Mouse (Mus musculus) liver, embryonic 15.5 days (tissue): ENCODE measurements around the gene Sin3a. TPM values are rescaled to one million over a fixed set of nuclear protein-coding genes. Genes with fewer than 3 reads are reported as not detected.

Source experiments
- ATAC-seq: fragments of 200-750 bp; cut with Nextera tagmentation; 2 replicates; pipeline ENCODE4 v1.8.0; 2017; ENCODE audit warnings: moderate number of reproducible peaks, mild to moderate bottlenecking, moderate library complexity; ENCODE audit not compliant: insufficient read depth
- H3K27ac ChIP-seq: fragments of 300-500 bp; sonication (generic); replicated peaks from 2 replicates; pipeline ENCODE4 v1.5.1; 2015; ENCODE audit warnings: mild to moderate bottlenecking, inconsistent platforms
- H3K27me3 ChIP-seq: fragments of 300-500 bp; sonication (generic); 2 replicates; pipeline ENCODE4 v1.6.1; 2015; ENCODE audit warnings: mild to moderate bottlenecking, inconsistent platforms
- H3K36me3 ChIP-seq: fragments of 300-500 bp; sonication (generic); replicated peaks from 2 replicates; pipeline ENCODE4 v1.6.1; 2015; ENCODE audit warnings: moderate library complexity, mild to moderate bottlenecking, inconsistent platforms
- H3K4me1 ChIP-seq: fragments of 300-500 bp; sonication (generic); replicated peaks from 2 replicates; pipeline ENCODE4 v1.6.1; 2015; ENCODE audit warnings: inconsistent platforms
- H3K4me2 ChIP-seq: fragments of 300-500 bp; sonication (generic); 2 replicates; pipeline ENCODE4 v1.6.1; 2015; ENCODE audit warnings: moderate library complexity, mild to moderate bottlenecking, inconsistent platforms
- H3K4me3 ChIP-seq: fragments of 300-500 bp; sonication (generic); replicated peaks from 2 replicates; pipeline ENCODE4 v1.5.1; 2015; ENCODE audit warnings: mild to moderate bottlenecking, inconsistent platforms
- H3K9ac ChIP-seq: fragments of 300-500 bp; sonication (generic); 2 replicates; pipeline ENCODE4 v1.6.1; 2015; ENCODE audit warnings: moderate library complexity, mild to moderate bottlenecking, inconsistent platforms
- H3K9me3 ChIP-seq: fragments of 300-500 bp; sonication (generic); replicated peaks from 2 replicates; pipeline ENCODE4 v1.6.1; 2016; ENCODE audit warnings: inconsistent platforms
- WGBS: fragments of 180-500 bp; shearing (Covaris S2); methylation state at CpG from one replicate; pipeline ENCODE4 v1.1.7; 2015; ENCODE audit warnings: mixed read lengths; ENCODE audit not compliant: insufficient replicate concordance; 5-methylcytosine and 5-hydroxymethylcytosine counted together
- polyA plus RNA-seq: library from polyadenylated mRNA; unstranded; fragments of >200 nt; fragmentation: Nextera tagmentation; extraction: Ambion mirVana; gene quantifications from 2 replicates; pipeline ENCODE4 v1.2.1, GENCODE M21; 2015

Sin3a gene
- 13.3 and 14.1 TPM in 2 replicates for polyA plus RNA-seq

GRCm38 (mm10) chr9:57071801-57072351 lies at the start of gene Sin3a:
Gene Sin3a, plus strand, starts transcription at chr9:57072040.
- H3K27me3 ChIP-seq = no peaks in the 10 kb centered on the region
- peaks cover 45% of the 10 kb centered on the region for H3K4me1 ChIP-seq
- no peak for ATAC-seq
- H3K9ac ChIP-seq = peak within 1 kb of the TSS; percentile 85
- H3K36me3 ChIP-seq = no peaks in the 10 kb centered on the region
- peak within 1 kb of the TSS; percentile 92 for H3K4me3 ChIP-seq
- peak within 1 kb of the TSS; percentile 99 for H3K27ac ChIP-seq
- H3K9me3 ChIP-seq = no peaks in the 10 kb centered on the region
- H3K4me2 ChIP-seq = peak within 1 kb of the TSS; percentile 96
- WGBS = under 1% methylated on average over 34 of the region's 34 CpGs

- WGBS = 67% methylated on average over 1 of the region's 1 CpGs
- ATAC-seq = no peak
- Histone ChIP-seq H3K4me3 (no peak overlapping the region), H3K36me3 (peaks cover 22% of the 10 kb centered on the region), H3K27ac (no peak overlapping the region), H3K27me3 (no peaks in the 10 kb centered on the region), H3K4me2 (no peak overlapping the region), H3K9me3 (no peaks in the 10 kb centered on the region), H3K9ac (no peak overlapping the region), H3K4me1 (no peaks in the 10 kb centered on the region)
Measured at GRCm38 (mm10) chr9:57031756-57032155, 40.1 kb upstream of the Sin3a start.

- ATAC-seq = no peak
- Histone ChIP-seq H3K27me3 (no peaks in the 10 kb centered on the region), H3K36me3 (peaks cover 9% of the 10 kb centered on the region; the same call in 1 of the 2 replicates), H3K4me3 (no peak overlapping the region), H3K9me3 (no peaks in the 10 kb centered on the region), H3K4me2 (no peak overlapping the region), H3K27ac (no peak overlapping the region), H3K4me1 (no peaks in the 10 kb centered on the region), H3K9ac (no peak overlapping the region)
- 61% methylated on average over 1 of the region's 1 CpGs for WGBS
Measured at GRCm38 (mm10) chr9:57056237-57056636, 15.6 kb upstream of the Sin3a start.

GRCm38 (mm10) chr9:57064164-57064563 lies 7.7 kb upstream of the Sin3a start:
- Histone ChIP-seq H3K4me2 (no peak overlapping the region), H3K9me3 (no peaks in the 10 kb centered on the region), H3K4me1 (peaks cover 9% of the 10 kb centered on the region; the same call in 1 of the 2 replicates), H3K9ac (no peak overlapping the region), H3K4me3 (no peak overlapping the region), H3K27ac (no peak overlapping the region; the same call in 1 of the 2 replicates), H3K36me3 (0 out of 2 replicates have a peak, but pooled peaks cover 9% of the 10 kb centered on the region), H3K27me3 (no peaks in the 10 kb centered on the region)
- WGBS = 64% methylated on average over 2 of the region's 2 CpGs
- peak; percentile 75 for ATAC-seq

DNA sequence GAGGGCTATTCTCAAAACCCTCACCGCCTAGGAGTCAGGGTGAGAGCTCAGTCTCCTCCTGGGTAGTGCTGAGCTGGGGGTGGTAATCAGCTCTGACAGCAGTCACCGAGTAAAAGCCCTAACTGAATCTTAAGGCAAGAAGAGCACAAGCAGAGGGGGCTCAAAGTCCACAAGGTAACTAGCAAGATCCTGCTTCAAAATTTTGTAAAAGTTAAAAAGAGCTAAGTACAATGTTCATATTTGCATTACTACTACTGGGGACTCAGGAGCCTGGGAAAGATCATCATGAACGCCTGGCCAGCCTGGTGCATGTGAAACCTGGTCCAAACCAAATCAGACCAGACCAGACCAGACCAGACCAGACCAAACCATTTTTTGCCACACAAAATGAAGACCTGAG lies 3.6 kb upstream of the Sin3a start:
- Histone ChIP-seq H3K4me2 (no peak overlapping the region), H3K27ac (peak overlapping the region; percentile 42)
- no peak for ATAC-seq

DNA sequence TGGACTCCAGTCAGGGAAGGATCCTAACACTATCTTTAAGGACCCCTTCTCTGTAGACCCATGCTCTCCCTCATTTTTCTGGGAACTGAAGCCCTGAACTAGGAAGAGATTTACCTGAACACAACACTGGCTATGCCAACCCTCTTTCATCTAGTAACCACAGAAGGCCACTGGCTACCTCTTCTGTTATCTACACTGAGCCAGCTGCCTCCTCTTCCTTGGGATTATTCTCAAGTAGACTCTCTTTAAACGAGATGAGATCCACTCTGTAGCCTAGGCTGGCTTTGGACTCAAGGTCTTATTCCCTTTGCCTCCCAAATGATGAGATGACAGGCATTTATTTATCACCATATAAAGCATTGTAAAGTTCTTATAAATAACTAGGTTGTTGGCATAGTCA lies 1.6 kb upstream of the Sin3a start:
- Histone ChIP-seq H3K4me2 (peak overlapping the region; percentile 96), H3K9me3 (no peaks in the 10 kb centered on the region), H3K36me3 (no peaks in the 10 kb centered on the region), H3K27me3 (no peaks in the 10 kb centered on the region), H3K4me1 (peaks cover 46% of the 10 kb centered on the region), H3K9ac (peak overlapping the region; percentile 85), H3K27ac (peak overlapping the region; percentile 64), H3K4me3 (peak overlapping the region; percentile 92)
- 12% methylated on average over 1 of the region's 1 CpGs for WGBS
- ATAC-seq = no peak

More for the DNA sequence above, 3.6 kb upstream of the Sin3a start:
- Histone ChIP-seq H3K4me1 (peaks cover 32% of the 10 kb centered on the region), H3K9ac (no peak overlapping the region), H3K4me3 (no peak overlapping the region), H3K9me3 (no peaks in the 10 kb centered on the region), H3K27me3 (no peaks in the 10 kb centered on the region), H3K36me3 (no peaks in the 10 kb centered on the region)
- WGBS = 53% methylated on average over 3 of the region's 3 CpGs

DNA sequence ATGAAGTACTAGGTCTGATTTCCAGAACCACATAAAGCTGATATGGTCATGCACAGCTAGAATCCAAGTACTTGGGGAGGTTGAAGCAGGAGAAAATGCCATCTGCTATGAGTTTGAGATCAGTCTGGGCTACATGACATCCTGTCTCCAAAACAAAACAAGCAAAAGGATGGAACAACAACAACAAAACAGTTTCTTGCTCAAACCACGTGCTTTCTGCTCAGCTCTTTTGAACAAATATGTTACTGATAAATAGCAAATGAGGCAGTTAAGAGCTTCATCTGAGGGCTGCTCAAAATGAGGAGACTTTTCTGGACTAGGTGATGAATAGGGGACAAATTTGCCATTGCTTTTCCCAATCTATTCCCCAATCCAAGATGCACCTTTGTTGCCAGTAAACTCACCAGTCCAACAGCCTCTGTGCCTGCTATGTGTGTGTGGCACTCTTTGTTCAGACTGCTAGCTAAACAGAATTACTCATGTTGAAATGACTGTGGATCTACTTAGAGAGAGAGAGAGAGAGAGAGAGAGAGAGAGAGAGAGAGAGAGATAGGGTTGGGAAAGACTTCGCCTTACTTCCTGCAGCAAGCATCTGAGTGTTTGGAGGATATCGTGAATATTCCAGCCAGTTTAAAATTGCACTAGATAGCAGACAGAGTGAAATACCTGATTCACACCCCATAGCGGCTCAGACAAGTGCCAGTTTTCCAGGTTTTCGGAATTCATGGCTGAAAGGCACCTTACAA lies 867 bp upstream of the Sin3a start:
- Histone ChIP-seq H3K9me3 (no peaks in the 10 kb centered on the region), H3K36me3 (no peaks in the 10 kb centered on the region), H3K4me1 (peaks cover 48% of the 10 kb centered on the region), H3K9ac (peak overlapping the region; percentile 85), H3K27me3 (no peaks in the 10 kb centered on the region), H3K4me3 (peak overlapping the region; percentile 92), H3K4me2 (peak overlapping the region; percentile 96), H3K27ac (peak overlapping the region; percentile 64)
- no peak for ATAC-seq
- WGBS = 4% methylated on average over 5 of the region's 5 CpGs

DNA sequence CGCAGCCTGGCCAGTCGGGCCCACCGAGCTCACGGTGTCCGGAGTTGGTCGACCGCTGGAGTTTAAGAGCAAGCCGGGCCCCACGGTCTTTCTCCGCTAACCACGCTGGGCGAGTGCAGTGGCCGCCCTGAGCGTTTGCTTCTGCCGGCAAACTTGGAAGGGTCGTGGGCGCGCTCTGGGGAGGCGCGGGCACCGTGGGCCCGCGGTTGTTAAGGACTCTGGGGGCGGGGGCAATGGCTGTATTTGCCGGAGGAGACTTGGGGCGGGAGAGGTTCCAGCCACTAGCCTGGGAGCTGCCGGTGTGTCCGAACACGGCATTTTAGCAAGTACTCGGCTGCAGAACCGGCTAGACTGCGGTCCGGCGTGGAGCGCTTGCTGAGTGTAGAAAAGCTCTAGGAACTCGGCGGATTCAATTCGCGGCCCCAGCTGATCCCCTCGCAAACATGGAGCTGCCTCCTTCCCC lies 717 bp downstream of the Sin3a start:
- Histone ChIP-seq H3K4me1 (peaks cover 51% of the 10 kb centered on the region), H3K4me3 (peak overlapping the region; percentile 92), H3K36me3 (no peaks in the 10 kb centered on the region), H3K9me3 (no peaks in the 10 kb centered on the region), H3K9ac (peak overlapping the region; percentile 85), H3K4me2 (peak overlapping the region; percentile 96), H3K27me3 (no peaks in the 10 kb centered on the region), H3K27ac (peak overlapping the region; percentile 99)
- no peak for ATAC-seq
- WGBS = under 1% methylated on average over 40 of the region's 40 CpGs

GRCm38 (mm10) chr9:57072989-57073789 lies 1.3 kb downstream of the Sin3a start:
- Histone ChIP-seq H3K27me3 (no peaks in the 10 kb centered on the region), H3K4me3 (peak overlapping the region; percentile 92), H3K36me3 (no peaks in the 10 kb centered on the region), H3K27ac (peak overlapping the region; percentile 99), H3K4me1 (peaks cover 57% of the 10 kb centered on the region), H3K9ac (peak overlapping the region; percentile 85), H3K4me2 (peak overlapping the region; percentile 96), H3K9me3 (no peaks in the 10 kb centered on the region)
- peak; percentile 60 for ATAC-seq
- under 1% methylated on average over 53 of the region's 54 CpGs for WGBS

- Histone ChIP-seq H3K27me3 (no peaks in the 10 kb centered on the region), H3K9ac (peak overlapping the region; percentile 66), H3K4me3 (peak overlapping the region; percentile 92), H3K36me3 (no peaks in the 10 kb centered on the region), H3K27ac (peak overlapping the region; percentile 99), H3K4me2 (peak overlapping the region; percentile 96), H3K9me3 (no peaks in the 10 kb centered on the region), H3K4me1 (peaks cover 61% of the 10 kb centered on the region)
- WGBS = under 1% methylated on average over 15 of the region's 15 CpGs
- ATAC-seq = no peak
Measured at GRCm38 (mm10) chr9:57073790-57074094, 1.9 kb downstream of the Sin3a start.
